Mouse (Mus musculus) layer of hippocampus, adult 9-11 months (tissue): ENCODE results near the gene Prmt7.

ENCODE experiments used
- DNase-seq: peaks from one replicate; pipeline ENCODE4 v3.0.0; 2022

Prmt7 gene

GRCm38 (mm10) chr8:106231536-106231935, 20.8 kb downstream of the Prmt7 start:
- DNase-seq: no peak

- no peak for DNase-seq
These were observed 22.0 kb downstream of the Prmt7 start for GRCm38 (mm10) chr8:106232751-106233150.

DNA sequence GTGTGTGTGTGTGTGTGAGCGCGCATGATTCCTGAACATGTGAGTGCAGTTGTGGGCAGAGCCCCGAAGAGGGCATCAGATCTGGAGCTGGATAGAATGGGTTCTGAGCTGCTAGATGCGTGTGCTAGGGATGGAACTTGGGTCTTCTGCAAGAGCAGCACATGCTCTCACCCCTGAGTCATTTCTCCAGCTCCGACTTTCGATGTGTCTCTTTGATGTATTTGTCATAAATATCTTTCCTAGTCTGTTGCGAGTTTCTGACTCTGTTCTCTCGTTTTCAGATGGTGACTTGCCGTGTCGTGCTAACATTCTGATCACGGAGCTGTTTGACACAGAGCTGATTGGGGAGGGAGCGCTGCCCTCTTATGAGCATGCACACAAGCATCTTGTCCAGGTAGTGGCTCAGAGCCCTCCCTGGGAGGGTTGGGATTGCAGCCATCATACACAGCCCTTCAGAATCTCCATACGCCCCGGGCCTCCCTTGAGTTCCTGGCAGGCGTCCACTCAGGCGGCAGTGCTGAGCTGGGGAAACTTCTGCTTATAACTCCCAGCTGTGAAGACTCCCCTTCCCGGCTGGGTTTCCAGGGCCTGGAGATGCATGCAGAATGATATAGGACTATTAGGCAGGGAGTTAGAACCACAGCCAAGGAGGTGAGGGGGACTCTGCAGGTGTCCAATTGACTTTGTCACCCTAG, 24.0 kb downstream of the Prmt7 start:
- no peak for DNase-seq

GRCm38 (mm10) chr8:106237106-106237505, 26.4 kb downstream of the Prmt7 start:
- no peak for DNase-seq

DNA sequence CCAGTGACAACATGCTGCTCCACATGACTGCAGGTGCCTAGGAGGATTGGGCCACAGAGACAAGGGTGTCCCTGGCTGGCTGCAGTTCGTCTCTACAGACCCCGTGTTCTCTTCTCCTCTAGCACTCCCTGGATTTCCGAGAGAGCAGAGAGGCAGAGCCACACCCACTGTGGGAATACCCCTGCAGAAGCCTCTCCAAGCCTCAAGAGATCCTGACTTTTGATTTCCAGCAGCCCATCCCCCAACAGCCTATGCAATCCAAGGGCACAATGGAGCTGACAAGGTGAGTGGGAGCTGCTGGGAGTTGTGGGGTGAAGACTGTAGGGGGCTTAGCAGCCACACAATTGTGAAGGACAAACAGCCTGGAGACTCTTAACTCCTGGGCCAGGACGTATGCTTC, 39.5 kb downstream of the Prmt7 start:
- no peak for DNase-seq

- no peak for DNase-seq
These were observed 47.4 kb downstream of the Prmt7 start for GRCm38 (mm10) chr8:106258169-106258568.

DNA sequence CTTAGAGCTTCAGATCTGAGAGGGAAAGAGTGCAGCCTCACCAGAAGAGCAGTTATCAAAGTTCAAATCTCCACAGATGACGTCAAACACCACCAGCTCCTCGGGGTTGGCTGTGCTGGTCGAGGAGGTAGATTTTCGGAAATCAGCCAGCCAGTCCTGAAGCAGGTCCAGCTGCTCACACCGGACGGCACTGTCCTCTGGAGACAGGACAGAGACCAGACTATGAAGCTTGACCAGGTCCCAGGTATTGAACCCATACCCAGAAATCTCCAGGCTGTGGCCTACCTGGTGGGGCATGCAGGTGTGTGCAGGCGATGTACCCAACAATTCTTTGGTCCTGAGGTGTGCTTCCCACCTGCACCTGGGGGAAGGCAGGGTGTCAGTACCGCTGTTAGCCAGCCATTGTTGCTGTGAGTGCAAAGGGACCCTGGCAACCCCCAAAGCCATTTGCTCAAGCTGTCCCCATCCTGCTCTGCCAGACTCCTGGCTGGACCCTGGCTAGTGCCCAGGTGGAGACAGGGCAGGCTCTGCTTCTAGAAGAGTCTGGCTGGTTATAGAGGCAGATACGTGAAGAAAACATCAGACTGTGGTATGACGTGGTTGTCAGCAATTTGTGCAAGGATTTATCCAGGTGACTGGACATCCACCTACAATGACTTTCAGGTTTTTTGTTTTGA, 49.0 kb downstream of the Prmt7 start:
- DNase-seq: no peak

- DNase-seq: no peak
These were observed 50.2 kb downstream of the Prmt7 start for GRCm38 (mm10) chr8:106260894-106261293.

- no peak for DNase-seq
These were observed 51.6 kb downstream of the Prmt7 start for GRCm38 (mm10) chr8:106262343-106262742.

- DNase-seq: no peak
These were observed 53.2 kb downstream of the Prmt7 start for GRCm38 (mm10) chr8:106263928-106264327.

GRCm38 (mm10) chr8:106265398-106265797, 54.7 kb downstream of the Prmt7 start:
- DNase-seq: no peak

GRCm38 (mm10) chr8:106268710-106269346, 58.1 kb downstream of the Prmt7 start:
- no peak for DNase-seq

DNA sequence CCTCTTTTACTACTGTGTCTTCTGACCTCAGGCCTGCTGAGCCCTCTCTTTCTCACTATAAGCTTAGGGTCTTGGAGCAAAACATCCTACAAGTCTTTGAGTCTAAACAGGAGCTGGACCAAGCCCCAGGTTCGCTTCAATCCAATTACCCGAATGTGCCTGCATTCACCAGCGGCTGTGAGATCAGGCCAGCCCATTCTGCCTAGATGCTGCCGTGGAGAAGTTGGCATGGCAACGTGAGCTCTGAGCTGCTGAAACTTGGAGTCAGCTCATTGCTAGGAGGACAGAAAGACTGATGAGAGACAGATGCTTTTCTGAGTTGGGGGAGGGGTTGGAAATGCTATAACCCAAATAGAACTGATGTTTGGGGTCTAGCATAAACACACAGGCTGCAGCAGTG, 60.1 kb downstream of the Prmt7 start:
- DNase-seq: peak; percentile 90

- no peak for DNase-seq
These were observed 60.6 kb downstream of the Prmt7 start for GRCm38 (mm10) chr8:106271378-106271777.

DNA sequence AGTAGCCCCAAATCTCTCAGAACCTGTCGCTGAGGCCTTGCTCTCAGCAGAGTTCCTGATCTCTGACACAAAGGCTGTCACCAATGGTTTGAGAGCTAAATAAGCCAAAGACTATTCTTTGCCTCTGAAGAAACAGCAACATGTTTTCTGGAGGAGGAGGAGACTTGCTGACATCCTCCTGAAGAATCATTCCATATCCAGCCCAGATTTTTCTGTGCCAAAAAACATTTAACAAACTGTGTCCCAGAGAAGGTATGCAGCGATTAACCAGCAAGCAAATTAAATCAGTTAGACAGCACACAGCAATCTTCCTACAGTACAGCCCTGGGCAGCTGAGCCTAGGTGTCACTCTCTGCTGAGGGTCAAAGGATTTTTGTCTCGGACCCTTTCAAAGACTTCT, 62.7 kb downstream of the Prmt7 start:
- DNase-seq: no peak

- DNase-seq: no peak
These were observed 66.1 kb downstream of the Prmt7 start for GRCm38 (mm10) chr8:106276709-106277317.

- no peak for DNase-seq
These were observed 67.8 kb downstream of the Prmt7 start for GRCm38 (mm10) chr8:106278367-106279042.

GRCm38 (mm10) chr8:106280154-106280553, 69.4 kb downstream of the Prmt7 start:
- no peak for DNase-seq

DNA sequence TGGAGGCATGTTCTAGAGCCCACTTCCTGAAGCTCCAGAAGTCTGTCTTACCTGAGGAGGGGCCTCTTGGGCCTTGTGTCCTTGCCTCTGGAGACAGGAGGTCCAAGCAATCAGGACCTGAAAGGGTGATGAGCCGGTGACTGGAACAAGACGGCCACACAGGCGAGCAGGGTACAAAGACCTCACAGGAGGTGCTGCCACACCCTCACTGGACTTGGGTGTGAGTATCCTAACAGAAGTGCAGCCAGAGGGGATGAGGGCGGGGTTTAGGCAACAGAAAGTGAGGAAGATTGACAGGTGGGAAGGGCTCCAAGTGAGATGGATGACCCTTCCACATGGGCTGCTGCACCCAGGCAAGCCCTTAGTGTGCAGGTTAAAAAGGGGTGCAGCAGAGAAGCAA, 70.1 kb downstream of the Prmt7 start:
- DNase-seq: no peak

GRCm38 (mm10) chr8:106287445-106287844, 76.7 kb downstream of the Prmt7 start:
- no peak for DNase-seq

GRCm38 (mm10) chr8:106288732-106289131, 78.0 kb downstream of the Prmt7 start:
- DNase-seq: no peak

DNA sequence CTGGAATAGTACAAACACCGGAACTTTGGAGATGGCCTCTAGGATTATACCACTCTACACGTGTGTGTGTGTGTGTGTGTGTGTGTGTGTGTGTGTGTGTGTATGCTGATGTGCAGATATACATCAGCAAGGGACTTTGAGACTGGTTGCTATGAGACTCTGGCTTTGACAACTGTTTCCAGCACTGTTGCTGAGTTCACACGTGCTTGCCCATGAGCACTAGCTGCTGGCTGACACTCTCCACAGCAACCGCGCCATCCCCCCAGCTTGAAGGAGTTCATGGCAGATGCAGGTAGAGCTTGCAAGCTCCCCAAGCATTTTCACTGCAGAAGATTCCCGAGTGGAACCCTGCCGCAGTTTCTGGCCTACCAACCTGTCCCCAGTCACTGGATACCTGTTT, 78.7 kb downstream of the Prmt7 start:
- DNase-seq: peak; percentile 23
